Mouse (Mus musculus): Measurements from ENCODE around the gene Terb1. TPM values are rescaled to one million over a fixed set of nuclear protein-coding genes. Genes with fewer than 3 reads are reported as not detected.
A peak's percentile ranks its signal among the peaks of the same experiment; 100 is the strongest.

Terb1 gene
- polyA plus RNA-seq, 1 experiment from 2014 or later: 0.32 TPM

GRCm38 (mm10) chr8:104446016-104446415 is 63.7 kb downstream of the Terb1 start:
- Histone ChIP-seq H3K9me3 (no peaks in the 10 kb centered on the region), H3K27me3 (no peaks in the 10 kb centered on the region), H3K4me2 (replicated peaks) (no peak overlapping the region)

GRCm38 (mm10) chr8:104445248-104445647 is 64.5 kb downstream of the Terb1 start:
- Histone ChIP-seq H3K4me1 (peaks cover 15% of the 10 kb centered on the region), H3K9me3 (no peaks in the 10 kb centered on the region), H3K27me3 (no peaks in the 10 kb centered on the region), H3K9ac (replicated peaks) (no peak overlapping the region), H3K4me2 (replicated peaks) (no peak overlapping the region), H3K4me3 (no peak overlapping the region), H3K36me3 (peaks cover 3% of the 10 kb centered on the region), H3K27ac (replicated peaks) (no peak overlapping the region)
- ATAC-seq (ENCODE audit: low FRiP score, low read depth): no peak
- 60% methylated on average over 6 of the region's 6 CpGs for WGBS

More at GRCm38 (mm10) chr8:104446016-104446415, 63.7 kb downstream of the Terb1 start:
- Histone ChIP-seq H3K4me1 (peaks cover 9% of the 10 kb centered on the region), H3K4me3 (no peak overlapping the region), H3K9ac (replicated peaks) (no peak overlapping the region), H3K36me3 (no peaks in the 10 kb centered on the region), H3K27ac (replicated peaks) (no peak overlapping the region)
- no peak for ATAC-seq (ENCODE audit: low FRiP score, low read depth)
- 78% methylated on average over 3 of the region's 3 CpGs for WGBS

- peaks cover 15% of the 10 kb centered on the region for H3K4me1 ChIP-seq
- no peak overlapping the region for H3K9ac ChIP-seq (replicated peaks)
- WGBS: 57% methylated on average over 7 of the region's 7 CpGs
- H3K9me3 ChIP-seq: no peaks in the 10 kb centered on the region
- peak; percentile 41 for ATAC-seq (ENCODE audit: low FRiP score, low read depth)
- H3K4me3 ChIP-seq: peak overlapping the region; percentile 95
- peaks cover 23% of the 10 kb centered on the region for H3K36me3 ChIP-seq
- H3K4me2 ChIP-seq (replicated peaks): peak overlapping the region; percentile 89
- no peaks in the 10 kb centered on the region for H3K27me3 ChIP-seq
- no peak overlapping the region for H3K27ac ChIP-seq (replicated peaks)
Measured at GRCm38 (mm10) chr8:104443125-104443679, 66.5 kb downstream of the Terb1 start.

- Histone ChIP-seq H3K4me1 (peaks cover 15% of the 10 kb centered on the region), H3K36me3 (peaks cover 28% of the 10 kb centered on the region), H3K27me3 (no peaks in the 10 kb centered on the region), H3K27ac (replicated peaks) (peak within 1 kb of the TSS; percentile 92), H3K9ac (replicated peaks) (peak within 1 kb of the TSS; percentile 96), H3K9me3 (no peaks in the 10 kb centered on the region), H3K4me3 (peak within 1 kb of the TSS; percentile 95), H3K4me2 (replicated peaks) (peak within 1 kb of the TSS; percentile 89)
- under 1% methylated on average over 75 of the region's 75 CpGs for WGBS
- peak; percentile 87 for ATAC-seq (ENCODE audit: low FRiP score, low read depth)
Measured at GRCm38 (mm10) chr8:104442299-104443124, 67.2 kb downstream of the Terb1 start, which contains the start of gene Dync1li2. TSS of gene Dync1li2 (minus strand) at chr8:104443047.

GRCm38 (mm10) chr8:104441613-104442012 is 68.1 kb downstream of the Terb1 start:
- 64% methylated on average over 7 of the region's 7 CpGs for WGBS
- Histone ChIP-seq H3K4me2 (replicated peaks) (peak overlapping the region; percentile 89), H3K27ac (replicated peaks) (0 out of 2 replicates have a peak overlapping the region, but pooled peaks have one; percentile 92), H3K27me3 (no peaks in the 10 kb centered on the region), H3K9me3 (no peaks in the 10 kb centered on the region), H3K4me3 (peak overlapping the region; percentile 95), H3K4me1 (peaks cover 15% of the 10 kb centered on the region), H3K36me3 (peaks cover 37% of the 10 kb centered on the region), H3K9ac (replicated peaks) (peak overlapping the region; percentile 96)
- no peak for ATAC-seq (ENCODE audit: low FRiP score, low read depth)

GRCm38 (mm10) chr8:104439461-104439860 is 70.2 kb downstream of the Terb1 start:
- Histone ChIP-seq H3K27ac (replicated peaks) (no peak overlapping the region), H3K36me3 (peaks cover 58% of the 10 kb centered on the region), H3K9ac (replicated peaks) (no peak overlapping the region), H3K27me3 (no peaks in the 10 kb centered on the region), H3K4me2 (replicated peaks) (no peak overlapping the region), H3K4me1 (peaks cover 20% of the 10 kb centered on the region), H3K9me3 (no peaks in the 10 kb centered on the region), H3K4me3 (no peak overlapping the region)
- no peak for ATAC-seq (ENCODE audit: low FRiP score, low read depth)
- WGBS: 97% methylated on average over 8 of the region's 8 CpGs

- Histone ChIP-seq H3K36me3 (peaks cover 76% of the 10 kb centered on the region), H3K9me3 (no peaks in the 10 kb centered on the region), H3K27me3 (no peaks in the 10 kb centered on the region), H3K9ac (replicated peaks) (no peak overlapping the region), H3K4me1 (peaks cover 20% of the 10 kb centered on the region), H3K27ac (replicated peaks) (no peak overlapping the region), H3K4me3 (no peak overlapping the region), H3K4me2 (replicated peaks) (no peak overlapping the region)
- 95% methylated on average over 13 of the region's 13 CpGs for WGBS
- ATAC-seq (ENCODE audit: low FRiP score, low read depth): no peak
Measured at GRCm38 (mm10) chr8:104437494-104438135, 72.1 kb downstream of the Terb1 start.

- Histone ChIP-seq H3K4me2 (replicated peaks) (no peak overlapping the region), H3K27ac (replicated peaks) (peak overlapping the region; percentile 31; the same call in 1 of the 2 replicates), H3K9me3 (no peaks in the 10 kb centered on the region), H3K4me3 (no peak overlapping the region), H3K27me3 (no peaks in the 10 kb centered on the region), H3K36me3 (peaks cover 86% of the 10 kb centered on the region), H3K9ac (replicated peaks) (no peak overlapping the region), H3K4me1 (peaks cover 16% of the 10 kb centered on the region)
- 96% methylated on average over 4 of the region's 4 CpGs for WGBS
- ATAC-seq (ENCODE audit: low FRiP score, low read depth): no peak
Measured at GRCm38 (mm10) chr8:104436591-104436990, 73.1 kb downstream of the Terb1 start.

- Histone ChIP-seq H3K36me3 (peaks cover 92% of the 10 kb centered on the region), H3K9ac (replicated peaks) (no peak overlapping the region), H3K4me3 (no peak overlapping the region), H3K27ac (replicated peaks) (0 out of 2 replicates have a peak overlapping the region, but pooled peaks have one; percentile 31), H3K27me3 (no peaks in the 10 kb centered on the region), H3K4me2 (replicated peaks) (no peak overlapping the region), H3K9me3 (no peaks in the 10 kb centered on the region), H3K4me1 (peaks cover 11% of the 10 kb centered on the region)
- 80% methylated on average over 12 of the region's 12 CpGs for WGBS
- ATAC-seq (ENCODE audit: low FRiP score, low read depth): peak; percentile 92
Measured at GRCm38 (mm10) chr8:104436038-104436437, 73.7 kb downstream of the Terb1 start.

- Histone ChIP-seq H3K9me3 (no peaks in the 10 kb centered on the region), H3K9ac (replicated peaks) (no peak overlapping the region), H3K27me3 (no peaks in the 10 kb centered on the region), H3K4me2 (replicated peaks) (no peak overlapping the region), H3K4me1 (peaks cover 5% of the 10 kb centered on the region; the same call in 1 of the 2 replicates), H3K36me3 (peaks cover 97% of the 10 kb centered on the region), H3K27ac (replicated peaks) (no peak overlapping the region), H3K4me3 (no peak overlapping the region)
- 88% methylated on average over 18 of the region's 18 CpGs for WGBS
- ATAC-seq (ENCODE audit: low FRiP score, low read depth): no peak
Measured at GRCm38 (mm10) chr8:104434826-104435354, 74.8 kb downstream of the Terb1 start.

- H3K4me1 ChIP-seq: peaks cover 5% of the 10 kb centered on the region; the same call in 1 of the 2 replicates
- 84% methylated on average over 4 of the region's 4 CpGs for WGBS
- no peak overlapping the region for H3K4me2 ChIP-seq (replicated peaks)
- H3K36me3 ChIP-seq: peaks cover 97% of the 10 kb centered on the region
- no peaks in the 10 kb centered on the region for H3K9me3 ChIP-seq
- H3K27ac ChIP-seq (replicated peaks): no peak overlapping the region
- no peak overlapping the region for H3K4me3 ChIP-seq
- no peaks in the 10 kb centered on the region for H3K27me3 ChIP-seq
- H3K9ac ChIP-seq (replicated peaks): no peak overlapping the region
- no peak for ATAC-seq (ENCODE audit: low FRiP score, low read depth)
Measured at GRCm38 (mm10) chr8:104434275-104434674, 75.4 kb downstream of the Terb1 start.

Measured in midbrain, embryonic 12.5 days (tissue).